Mouse (Mus musculus) thymus, adult 2 months (tissue): Measurements from ENCODE around the gene Aldh3a1. TPM values are rescaled to one million over a fixed set of nuclear protein-coding genes. Genes with fewer than 3 reads are reported as not detected.
"Not testable (repeated sequence)": the region's sequence is repeated elsewhere in the genome, so short reads cannot be mapped to it uniquely, and the experiment has no call there.

Experiments
- DNase-seq: peaks from one replicate; pipeline ENCODE4 v3.0.0; 2021
- H3K27ac ChIP-seq: fragments of 200-500 bp; 2 replicates; pipeline ENCODE4 v1.5.1; 2012; ENCODE audit warnings: low read length, control low read depth; ENCODE audit not compliant: control insufficient read depth, insufficient read depth
- H3K27me3 ChIP-seq: fragments of 200-500 bp; 2 replicates; pipeline ENCODE4 v1.6.1; 2012; ENCODE audit warnings: mild to moderate bottlenecking, low read length, moderate library complexity, mixed read lengths; ENCODE audit not compliant: control insufficient read depth, insufficient read depth
- H3K36me3 ChIP-seq: fragments of 200-500 bp; 2 replicates; pipeline ENCODE4 v1.6.1; 2012; ENCODE audit warnings: mild to moderate bottlenecking, low read length, moderate library complexity; ENCODE audit not compliant: control insufficient read depth, insufficient read depth
- H3K4me1 ChIP-seq: fragments of 200-500 bp; replicated peaks from 2 replicates; pipeline ENCODE4 v1.6.1; 2012; ENCODE audit warnings: low read length; ENCODE audit not compliant: control insufficient read depth, insufficient read depth
- H3K4me3 ChIP-seq: fragments of 200-500 bp; 2 replicates; pipeline ENCODE4 v1.5.1; 2012; ENCODE audit warnings: mild to moderate bottlenecking, low read length, control low read depth, moderate library complexity; ENCODE audit not compliant: control insufficient read depth, insufficient read depth
- CTCF ChIP-seq: fragments of 200-500 bp; IDR thresholded peaks from 2 replicates; pipeline ENCODE4 v1.5.1; 2012; ENCODE audit warnings: mild to moderate bottlenecking, control low read depth, low read length, moderate library complexity, borderline replicate concordance; ENCODE audit not compliant: control insufficient read depth, poor library complexity, insufficient read depth; ENCODE audit errors: extremely low read depth
- POLR2A ChIP-seq: fragments of 200-500 bp; IDR thresholded peaks from 2 replicates; pipeline ENCODE4 v1.6.1; 2012; ENCODE audit warnings: mild to moderate bottlenecking, low read length, control low read depth, moderate library complexity; ENCODE audit not compliant: control insufficient read depth, poor library complexity, insufficient read depth; ENCODE audit errors: extremely low read depth
- WGBS: fragments of 180-500 bp; shearing (Covaris S2); methylation state at CpG from one replicate; pipeline ENCODE4 v1.1.7; 2018; 5-methylcytosine and 5-hydroxymethylcytosine counted together
- polyA plus RNA-seq: library from polyadenylated mRNA; depleted of rRNA; stranded (reverse); fragments of >200 nt; gene quantifications from 2 replicates; pipeline ENCODE4 v1.2.3, GENCODE M21; 2012

The Aldh3a1 gene
- polyA plus RNA-seq, 1 experiment = 1.4 TPM

DNA sequence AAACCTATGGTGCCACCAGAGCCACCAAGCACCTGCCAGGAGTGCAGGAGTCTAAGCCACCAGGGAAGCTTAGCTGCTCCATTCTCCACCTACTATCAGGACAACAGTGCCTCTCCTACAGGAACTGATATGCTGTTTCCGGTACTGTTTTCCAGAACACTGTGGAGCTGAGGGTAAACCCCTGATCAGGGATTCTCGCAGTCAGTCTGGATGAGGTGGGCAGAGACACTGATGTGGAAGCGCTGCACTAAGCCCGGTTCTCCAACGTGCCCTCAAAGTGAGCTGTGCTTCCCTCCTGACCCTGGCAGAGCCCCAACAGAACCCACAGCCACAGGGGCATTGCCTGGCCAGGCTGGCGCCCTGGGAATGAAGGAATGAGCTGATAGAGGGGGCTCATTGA lies 43.0 kb upstream of the Aldh3a1 start:
- Histone ChIP-seq H3K27me3 (no peaks in the 10 kb centered on the region), H3K4me1 (peaks cover 13% of the 10 kb centered on the region), H3K36me3 (peaks cover 56% of the 10 kb centered on the region), H3K4me3 (no peak overlapping the region), H3K27ac (no peak overlapping the region)
- DNase-seq = no peak
- WGBS = 93% methylated on average over 6 of the region's 6 CpGs
- TF ChIP-seq POLR2A = no peak
- no peak for TF ChIP-seq CTCF

DNA sequence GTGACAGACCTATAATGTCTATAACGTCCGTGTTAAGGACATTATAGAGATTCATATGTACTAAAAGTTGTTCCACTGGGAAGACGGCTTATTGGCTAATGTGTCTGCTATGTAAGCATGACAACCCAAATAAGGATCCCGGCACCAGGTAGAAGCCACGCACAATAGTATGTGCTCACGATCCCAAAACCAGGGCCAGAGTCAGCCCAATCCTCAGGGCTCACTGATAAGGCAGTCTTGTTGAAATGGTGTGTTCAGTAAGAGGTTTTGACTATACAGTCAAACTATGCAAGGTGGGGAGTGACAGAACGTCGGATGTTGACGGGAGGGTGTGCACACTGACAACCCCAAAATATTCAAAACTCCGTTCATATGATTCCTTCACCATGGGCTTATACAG lies 42.5 kb upstream of the Aldh3a1 start:
- peaks cover 8% of the 10 kb centered on the region for H3K4me1 ChIP-seq
- no peak overlapping the region for H3K27ac ChIP-seq
- no peak for TF ChIP-seq POLR2A
- TF ChIP-seq CTCF = no peak
- no peaks in the 10 kb centered on the region for H3K27me3 ChIP-seq
- DNase-seq = no peak
- peaks cover 56% of the 10 kb centered on the region for H3K36me3 ChIP-seq
- WGBS = 98% methylated on average over 10 of the region's 10 CpGs
- H3K4me3 ChIP-seq = no peak overlapping the region

DNA sequence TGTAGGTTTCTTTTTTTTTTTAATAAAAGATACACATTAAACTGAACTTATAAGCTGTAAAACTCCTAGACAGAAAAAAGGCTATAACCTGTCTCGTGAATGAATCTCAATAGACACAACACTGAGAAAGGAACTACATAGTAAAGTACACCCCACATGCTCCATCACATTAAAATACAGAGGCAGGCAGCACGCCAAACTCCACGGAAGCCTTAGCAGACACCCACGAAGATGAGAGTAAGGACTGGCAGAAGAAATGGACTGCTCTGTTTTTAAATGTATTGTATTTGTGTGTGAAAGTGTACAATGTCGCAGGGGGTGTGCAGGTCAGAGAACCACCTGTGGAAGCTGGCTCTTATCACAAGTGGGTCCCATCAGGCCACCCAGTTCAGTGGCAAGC lies 37.2 kb upstream of the Aldh3a1 start:
- no peak for DNase-seq
- Histone ChIP-seq H3K27me3 (no peaks in the 10 kb centered on the region), H3K4me3 (no peak overlapping the region), H3K36me3 (peaks cover 19% of the 10 kb centered on the region), H3K4me1 (peaks cover 5% of the 10 kb centered on the region), H3K27ac (no peak overlapping the region)
- TF ChIP-seq CTCF (no peak), POLR2A (no peak)
- WGBS = 90% methylated on average over 5 of the region's 5 CpGs

DNA sequence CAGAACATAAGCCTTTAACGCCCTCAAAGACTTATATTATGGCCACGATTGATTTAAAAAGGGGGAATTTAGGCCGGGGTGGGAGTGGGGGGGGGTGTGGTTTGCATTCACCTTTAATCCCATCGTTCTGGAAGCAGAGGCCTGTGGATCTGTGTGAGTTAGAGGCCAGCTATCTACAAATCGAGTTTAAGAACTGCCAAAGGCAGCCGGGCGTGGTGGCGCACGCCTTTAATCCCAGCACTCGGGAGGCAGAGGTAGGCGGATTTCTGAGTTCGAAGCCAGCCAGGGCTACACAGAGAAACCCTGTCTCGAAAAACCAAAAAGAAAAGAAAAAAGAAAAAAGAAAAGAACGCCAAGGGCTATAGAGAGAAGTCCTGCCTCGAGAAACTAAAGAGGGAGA lies 33.9 kb upstream of the Aldh3a1 start:
- not testable (repeated sequence) for H3K4me3 ChIP-seq, H3K27me3 ChIP-seq, H3K36me3 ChIP-seq, DNase-seq, H3K27ac ChIP-seq, H3K4me1 ChIP-seq
- 42% methylated on average over 15 of the region's 15 CpGs for WGBS

DNA sequence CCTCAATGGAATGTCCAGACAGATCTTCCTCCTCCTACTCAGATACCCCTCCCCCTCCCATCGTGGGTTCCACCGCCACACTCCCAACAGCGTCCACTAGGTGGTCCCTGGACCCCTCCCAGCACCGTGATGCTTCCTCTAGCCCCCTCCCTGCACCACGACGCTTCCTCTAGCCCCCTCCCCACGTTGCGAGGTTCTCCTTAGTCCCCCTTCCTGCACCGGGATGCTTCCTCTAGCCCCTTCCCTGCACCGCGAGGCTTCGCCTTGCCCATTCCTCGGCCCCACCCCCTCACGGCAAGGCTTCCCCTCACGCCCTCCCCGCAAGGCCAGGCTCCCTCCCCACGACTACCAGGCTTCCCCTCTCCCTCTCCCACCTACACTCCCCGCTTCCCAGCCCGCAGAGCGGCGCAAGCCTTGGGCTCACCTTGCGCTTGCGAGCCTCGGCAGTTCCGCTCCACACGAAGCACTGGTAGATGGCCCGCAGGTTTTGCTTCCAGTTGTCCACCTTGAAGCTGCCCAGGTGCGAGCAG lies 33.0 kb upstream of the Aldh3a1 start:
- H3K4me1 ChIP-seq = peaks cover 5% of the 10 kb centered on the region
- H3K36me3 ChIP-seq = no peaks in the 10 kb centered on the region
- peak overlapping the region; percentile 82 for H3K4me3 ChIP-seq
- DNase-seq = peak; percentile 73
- under 1% methylated on average over 28 of the region's 28 CpGs for WGBS
- no peaks in the 10 kb centered on the region for H3K27me3 ChIP-seq
- H3K27ac ChIP-seq = peak overlapping the region; percentile 56
- TF ChIP-seq CTCF (peak; percentile 69; the same call in 1 of the 2 replicates), POLR2A (no peak)

DNA sequence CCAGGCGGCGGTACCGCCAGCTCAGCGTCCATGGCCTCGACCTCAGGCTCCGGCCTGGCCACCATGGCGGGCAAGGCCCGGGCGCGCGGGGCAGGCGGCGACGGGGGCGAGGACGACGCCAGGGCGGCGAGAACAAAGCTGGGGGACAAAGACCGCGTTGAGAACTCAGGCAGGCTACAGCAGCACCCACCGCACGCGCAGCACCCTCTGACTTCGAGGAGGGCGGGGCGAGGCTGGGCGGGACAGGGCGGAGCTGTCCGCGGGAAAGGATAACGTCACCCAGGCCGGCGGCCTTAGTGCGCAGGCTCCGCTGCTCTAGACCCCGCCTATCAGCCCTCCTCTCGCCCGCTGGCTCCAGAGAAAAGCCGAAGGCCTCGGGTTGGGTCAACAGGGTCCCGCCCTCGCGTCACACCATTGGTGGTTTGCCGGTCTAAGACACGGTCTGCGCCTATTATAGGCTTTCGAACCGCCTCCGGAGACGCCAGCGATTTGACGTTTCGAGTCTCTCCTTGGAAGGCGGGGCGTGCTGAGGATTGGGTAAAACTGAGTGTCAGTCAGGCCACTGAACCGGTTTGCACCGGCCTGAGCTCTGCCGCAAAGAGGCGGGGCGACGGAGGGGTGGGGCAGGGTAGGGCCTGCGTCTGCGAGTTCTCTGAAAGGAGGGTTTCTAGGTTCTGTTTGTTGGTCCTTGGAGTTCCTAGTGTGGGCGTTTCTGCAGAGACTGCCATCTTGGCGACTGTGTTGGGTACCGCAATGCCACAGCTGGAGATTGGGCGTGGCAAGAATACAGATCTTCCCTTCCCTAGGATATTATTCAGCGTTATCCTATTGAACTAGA lies 32.3 kb upstream of the Aldh3a1 start, which contains the start of gene Usp22:
TSS of gene Usp22 (minus strand) at position 235 of the 838 bp plus-strand sequence.
- peak; percentile 67 for TF ChIP-seq POLR2A
- TF ChIP-seq CTCF = peak; percentile 36; the same call in 1 of the 2 replicates
- Histone ChIP-seq H3K4me3 (peak within 1 kb of the TSS; percentile 82), H3K4me1 (peaks cover 5% of the 10 kb centered on the region), H3K36me3 (no peaks in the 10 kb centered on the region), H3K27ac (peak within 1 kb of the TSS; percentile 56), H3K27me3 (no peaks in the 10 kb centered on the region)
- under 1% methylated on average over 69 of the region's 69 CpGs for WGBS
- DNase-seq = peak; percentile 99

DNA sequence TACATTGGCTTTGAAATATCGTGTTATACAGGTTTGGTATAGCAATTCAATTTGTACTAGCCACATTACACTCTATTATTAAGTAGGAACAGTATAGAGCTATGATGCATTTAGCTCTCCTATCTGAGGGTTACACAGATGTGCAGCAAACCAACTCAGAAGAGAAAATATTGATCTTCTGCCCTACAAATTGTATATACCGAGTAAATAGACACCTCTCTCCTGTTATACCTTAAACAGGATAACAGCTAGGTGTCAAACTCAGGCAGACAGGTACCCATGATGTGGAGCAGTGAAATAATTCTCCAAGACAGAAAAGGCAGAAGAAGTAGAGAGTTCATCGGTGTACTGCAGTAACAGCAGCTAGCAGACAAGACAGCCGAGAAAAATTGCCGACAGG lies 31.6 kb upstream of the Aldh3a1 start:
- Histone ChIP-seq H3K27me3 (no peaks in the 10 kb centered on the region), H3K4me1 (peaks cover 5% of the 10 kb centered on the region), H3K4me3 (no peak overlapping the region), H3K36me3 (no peaks in the 10 kb centered on the region), H3K27ac (no peak overlapping the region)
- TF ChIP-seq CTCF (no peak), POLR2A (no peak)
- WGBS = 83% methylated on average over 5 of the region's 5 CpGs
- DNase-seq = no peak
